Mouse (Mus musculus) CH12.LX (cell line): ENCODE measurements around the gene Zpbp2.

Source experiments
- CTCF ChIP-seq, 2 experiments: IDR thresholded peaks in 1 of 2; conservative IDR thresholded peaks in 1 of 2; 2 replicates each; pipeline ENCODE4 v1.5.1; 2011 to 2012; ENCODE audit warnings: low read depth in 2 of 2, low read length in 2 of 2, improper control_type of control experiment in 1 of 2, inconsistent platforms in 1 of 2, mild to moderate bottlenecking in 1 of 2, moderate library complexity in 1 of 2
- POLR2A ChIP-seq: IDR thresholded peaks from 2 replicates; pipeline ENCODE4 v1.6.1; 2011; ENCODE audit warnings: low read depth, mild to moderate bottlenecking, improper control_type of control experiment, low read length

GRCm38 (mm10) chr11:98586892-98587563 is 36.1 kb downstream of the Zpbp2 start, which contains the start of gene Ormdl3:
- TF ChIP-seq CTCF (conservative IDR thresholded peaks at IDR 0.05 in 1 of 2, IDR thresholded peaks at IDR 0.05 in 1 of 2; ENCODE audit: low read depth in 2 of 2, low read length in 2 of 2) = no peak
- TF ChIP-seq POLR2A = peak; percentile 88
